Mouse (Mus musculus) kidney, postnatal 10 days (tissue): ENCODE results near the gene Asrgl1.
"Not testable (repeated sequence)": the region's sequence is repeated elsewhere in the genome, so short reads cannot be mapped to it uniquely, and the experiment has no call there.

Experiments
- DNase-seq: peaks from one replicate; pipeline ENCODE4 v3.0.0; 2021; ENCODE audit warnings: mixed read lengths

Gene Asrgl1

DNA sequence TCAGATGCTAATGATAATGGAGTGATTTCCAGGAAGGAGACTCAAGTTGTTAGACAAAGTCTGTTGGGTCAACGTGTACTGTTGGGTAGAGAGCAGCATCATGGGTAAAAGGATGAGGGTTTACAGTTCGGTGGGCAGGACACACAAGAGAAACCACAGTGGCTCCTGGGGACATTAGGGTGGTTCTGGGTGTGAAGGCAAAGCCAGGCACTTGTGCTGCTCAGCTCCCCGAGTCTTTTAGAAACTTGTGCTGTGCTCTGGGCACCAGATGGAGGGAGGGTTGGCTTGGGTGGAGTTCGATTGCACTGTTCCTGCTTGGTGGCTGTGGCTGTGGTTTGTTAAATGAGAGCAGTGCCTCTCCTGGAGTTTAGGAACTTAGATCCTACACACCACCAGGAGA, 31.4 kb downstream of the Asrgl1 start:
- no peak for DNase-seq

DNA sequence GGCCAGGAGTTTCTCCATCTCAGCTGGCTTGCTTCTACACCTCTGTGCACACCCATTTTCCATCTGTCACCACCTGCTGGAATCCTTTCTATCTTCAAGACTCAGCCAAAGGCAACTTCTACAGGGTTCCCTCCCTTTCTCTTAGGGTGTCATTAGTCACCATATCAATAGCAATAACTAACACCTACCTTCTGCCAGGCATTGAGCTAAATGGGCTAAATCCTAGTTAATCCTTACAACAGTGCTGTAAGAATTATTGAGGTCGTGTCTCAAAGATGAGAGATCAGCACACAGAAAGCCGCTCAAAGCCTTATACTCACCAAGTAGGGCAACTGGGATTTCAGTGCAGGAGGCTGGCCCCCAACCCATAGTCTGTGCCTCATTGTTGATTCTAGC, 34.4 kb downstream of the Asrgl1 start:
- DNase-seq: no peak

DNA sequence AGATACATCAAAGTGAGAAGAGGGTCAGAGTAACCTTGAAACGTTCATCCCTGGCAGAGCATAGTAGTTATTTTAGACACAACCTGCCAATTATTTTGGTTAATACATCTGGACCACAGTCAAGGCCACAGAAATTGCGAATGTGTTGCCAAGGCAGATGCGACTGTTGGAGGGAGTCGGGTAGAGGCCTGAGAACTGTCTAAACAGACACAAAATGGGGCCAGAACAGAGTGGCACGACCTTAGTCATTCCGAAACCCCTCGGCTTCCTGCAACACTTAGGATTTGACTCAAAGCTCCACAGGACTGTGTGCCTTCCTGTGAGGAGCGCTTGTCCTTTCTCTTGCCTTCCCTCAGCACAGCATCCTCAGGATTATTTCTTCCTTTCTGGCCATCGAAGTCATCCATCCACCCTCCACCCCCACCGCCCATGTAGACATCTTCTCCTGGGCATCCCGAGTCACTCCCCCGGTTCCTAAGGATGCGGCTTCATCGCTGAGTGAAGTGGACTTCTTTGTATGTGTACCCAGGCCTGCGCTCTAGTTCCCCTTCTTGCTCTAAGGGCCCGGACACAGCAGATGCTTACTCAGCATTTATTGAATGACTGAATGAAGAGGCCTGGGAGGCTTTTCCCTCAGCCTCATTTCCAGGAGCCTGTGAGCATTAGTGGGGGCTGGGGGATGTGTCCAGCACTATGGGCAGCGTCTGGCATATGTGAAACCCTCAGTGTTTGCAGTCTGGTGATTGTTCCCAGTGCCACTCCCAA, 35.0 kb downstream of the Asrgl1 start:
- DNase-seq: no peak

DNA sequence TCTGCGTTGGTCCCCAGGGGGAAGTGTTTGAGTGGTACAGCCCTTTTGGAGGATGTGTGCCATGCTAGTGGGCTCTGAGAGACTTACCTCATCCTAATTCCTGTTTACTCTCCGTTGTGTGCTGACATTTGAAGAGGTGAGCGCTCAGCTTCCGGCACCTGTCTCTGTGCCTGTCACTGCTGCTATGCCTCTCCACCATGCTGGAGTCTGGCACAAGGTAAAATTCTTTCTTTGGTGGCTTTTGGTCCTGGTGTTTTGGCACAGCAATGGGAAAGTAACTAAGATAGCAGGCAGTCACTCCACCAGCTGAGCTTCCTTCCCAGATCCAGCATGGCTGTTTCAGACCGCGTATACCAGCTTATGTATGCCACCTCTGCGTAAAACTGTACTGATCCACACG, 35.7 kb downstream of the Asrgl1 start:
- DNase-seq: no peak

- DNase-seq: peak; percentile 35
These were observed 38.0 kb downstream of the Asrgl1 start for GRCm38 (mm10) chr19:9097441-9097840.

DNA sequence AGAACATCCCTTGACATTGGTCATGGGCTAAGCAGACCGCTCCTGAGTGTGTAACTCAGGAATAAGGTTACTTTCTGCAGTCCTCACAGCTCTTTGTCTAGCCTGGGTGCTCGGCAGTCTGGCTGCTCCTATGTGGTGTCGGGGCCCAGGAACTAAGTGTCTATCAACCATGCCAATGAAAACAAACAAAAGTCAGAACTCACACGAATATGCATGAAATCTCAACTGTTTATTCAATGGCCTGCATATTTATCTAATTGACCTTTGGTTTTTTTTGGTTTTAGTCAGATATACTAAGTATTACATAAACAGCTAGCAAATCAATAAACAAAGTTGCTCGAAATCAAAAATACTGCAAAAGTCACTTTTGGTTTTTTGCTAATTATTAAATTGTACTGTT, 40.3 kb downstream of the Asrgl1 start:
- DNase-seq: no peak

- DNase-seq: no peak
These were observed 44.7 kb downstream of the Asrgl1 start for GRCm38 (mm10) chr19:9090709-9091108.

DNA sequence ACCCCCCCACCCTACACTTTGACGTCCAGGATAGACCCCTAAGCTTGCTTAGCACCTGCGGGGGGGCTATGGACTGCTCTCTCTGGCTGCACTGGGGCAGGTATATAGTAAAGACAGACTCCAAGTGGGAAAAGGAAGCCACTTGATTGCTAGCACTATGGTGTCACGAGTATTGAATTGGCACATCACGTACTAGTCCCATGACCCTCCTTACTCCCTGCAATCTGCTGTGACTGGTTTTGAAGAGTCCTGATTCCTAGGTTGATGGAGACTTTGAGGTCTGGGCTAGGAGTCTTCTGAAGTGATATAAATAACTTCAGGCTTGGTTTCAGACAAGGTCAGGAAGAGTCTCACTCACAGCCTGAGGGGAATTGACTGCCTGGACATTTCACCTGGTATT, 45.2 kb downstream of the Asrgl1 start:
- no peak for DNase-seq

GRCm38 (mm10) chr19:9087821-9088220, 47.6 kb downstream of the Asrgl1 start, which contains the start of gene Scgb1a1:
Gene Scgb1a1 (minus strand): TSS chr19:9087958.
- no peak for DNase-seq

GRCm38 (mm10) chr19:9083892-9084291, 51.5 kb downstream of the Asrgl1 start:
- DNase-seq: not testable (repeated sequence)

DNA sequence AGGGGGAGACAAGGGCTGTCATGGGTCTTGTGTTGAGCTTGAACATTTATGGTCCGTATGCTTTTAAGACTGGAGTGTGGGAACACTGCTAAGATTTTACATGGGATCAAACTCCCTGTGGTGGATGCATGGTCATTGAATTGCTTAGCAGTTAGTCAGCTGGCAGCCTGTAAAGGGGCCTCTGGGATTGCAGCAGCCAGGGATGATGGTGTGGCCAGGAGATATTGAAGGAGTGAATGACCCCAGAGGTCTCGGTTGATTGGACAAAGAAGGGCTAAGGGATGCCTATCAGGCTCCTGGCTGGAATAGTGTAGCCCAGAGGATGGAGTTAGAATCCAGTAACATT, 52.5 kb downstream of the Asrgl1 start:
- DNase-seq: no peak

- peak; percentile 93 for DNase-seq
These were observed 53.0 kb downstream of the Asrgl1 start for GRCm38 (mm10) chr19:9082191-9083009.

- no peak for DNase-seq
These were observed 53.9 kb downstream of the Asrgl1 start for GRCm38 (mm10) chr19:9081311-9082190.

DNA sequence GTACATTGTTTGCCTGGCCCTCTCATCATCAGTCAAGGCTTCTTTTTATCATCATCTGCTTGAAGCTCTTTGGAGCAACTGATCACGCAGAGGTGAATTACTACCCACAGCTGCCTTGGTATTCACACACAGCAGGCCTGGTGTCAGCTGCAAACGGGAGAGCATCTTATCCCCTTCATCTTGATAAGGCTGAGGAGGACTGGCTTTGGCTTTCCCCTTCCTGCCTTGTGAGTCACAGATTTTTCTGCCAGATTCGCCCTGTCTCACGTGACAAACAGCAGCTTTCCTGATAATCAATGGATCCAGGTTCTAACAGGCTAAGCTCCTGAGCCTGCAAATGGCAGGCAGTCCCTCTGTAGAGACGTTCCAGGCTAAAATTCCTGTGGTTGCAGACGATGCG, 55.5 kb downstream of the Asrgl1 start:
- no peak for DNase-seq

DNA sequence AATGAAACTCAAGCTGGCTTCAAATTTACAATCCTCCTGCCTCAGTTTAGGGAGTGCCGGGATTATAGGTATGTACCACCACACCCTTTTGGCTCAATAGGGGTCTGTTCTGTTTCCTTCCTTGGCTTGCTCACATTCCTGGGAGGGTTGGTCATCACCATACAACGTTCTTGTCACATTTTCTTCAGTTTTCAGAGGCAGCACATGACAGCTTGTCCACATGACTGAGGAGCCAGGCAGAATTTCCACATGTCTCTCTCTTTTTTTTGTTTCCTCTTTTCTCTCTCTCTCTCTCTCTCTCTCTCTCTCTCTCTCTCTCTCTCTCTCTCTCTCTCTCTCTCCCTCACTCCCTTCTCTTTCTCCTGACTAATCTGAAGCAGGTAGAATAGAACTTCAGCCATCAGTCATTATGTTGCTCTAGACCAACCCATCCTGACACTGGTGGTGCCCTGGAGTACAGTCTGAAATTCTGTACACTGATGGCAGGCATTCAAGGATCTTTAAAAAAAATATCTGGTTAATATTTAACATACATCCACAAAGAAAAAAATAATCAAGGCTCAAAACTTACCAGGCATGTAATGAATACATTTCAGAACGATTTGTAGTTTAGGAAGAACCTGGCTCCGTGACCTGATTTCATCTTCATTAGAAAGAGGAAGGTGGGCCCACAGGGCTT, 58.3 kb downstream of the Asrgl1 start:
- DNase-seq: no peak

DNA sequence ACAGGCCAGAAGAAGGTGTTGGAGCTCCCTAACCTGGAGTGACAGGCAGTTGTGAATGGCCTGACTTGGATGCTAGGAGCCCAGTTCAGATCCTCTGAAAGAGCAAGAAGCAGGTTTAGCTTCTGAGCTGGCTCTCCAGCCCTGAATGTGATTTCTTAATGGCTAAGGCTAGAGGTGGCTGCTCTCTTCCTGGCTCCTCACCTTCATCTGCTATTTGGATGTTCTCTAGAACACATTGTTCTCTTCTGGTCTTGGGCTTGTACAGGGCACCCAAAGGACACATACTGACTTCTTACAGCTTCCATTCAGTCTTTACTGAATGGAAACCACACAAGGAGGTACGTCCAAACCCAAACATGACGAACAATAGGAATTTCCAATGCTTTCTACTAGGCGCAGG, 59.4 kb downstream of the Asrgl1 start:
- no peak for DNase-seq

DNA sequence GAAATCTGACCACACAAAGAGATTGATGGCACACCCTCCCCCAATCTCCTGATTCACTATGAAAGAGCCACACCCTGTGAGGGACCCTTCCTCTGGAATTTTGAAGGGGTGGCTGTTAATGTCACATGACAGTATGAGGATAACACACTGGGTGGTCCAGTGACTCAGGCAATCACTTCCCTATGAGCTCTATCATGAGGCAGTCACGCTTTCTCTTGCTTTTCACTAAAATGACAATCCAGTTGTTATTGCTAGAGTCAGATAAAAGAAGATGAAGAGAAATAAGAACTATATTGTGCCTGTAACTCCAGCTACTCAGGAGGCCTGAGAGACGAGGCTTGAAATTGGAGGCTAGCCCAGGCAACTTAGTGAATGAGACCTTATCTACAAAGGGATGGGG, 59.9 kb downstream of the Asrgl1 start:
- DNase-seq: no peak

GRCm38 (mm10) chr19:9074424-9074823, 61.0 kb downstream of the Asrgl1 start:
- DNase-seq: no peak

DNA sequence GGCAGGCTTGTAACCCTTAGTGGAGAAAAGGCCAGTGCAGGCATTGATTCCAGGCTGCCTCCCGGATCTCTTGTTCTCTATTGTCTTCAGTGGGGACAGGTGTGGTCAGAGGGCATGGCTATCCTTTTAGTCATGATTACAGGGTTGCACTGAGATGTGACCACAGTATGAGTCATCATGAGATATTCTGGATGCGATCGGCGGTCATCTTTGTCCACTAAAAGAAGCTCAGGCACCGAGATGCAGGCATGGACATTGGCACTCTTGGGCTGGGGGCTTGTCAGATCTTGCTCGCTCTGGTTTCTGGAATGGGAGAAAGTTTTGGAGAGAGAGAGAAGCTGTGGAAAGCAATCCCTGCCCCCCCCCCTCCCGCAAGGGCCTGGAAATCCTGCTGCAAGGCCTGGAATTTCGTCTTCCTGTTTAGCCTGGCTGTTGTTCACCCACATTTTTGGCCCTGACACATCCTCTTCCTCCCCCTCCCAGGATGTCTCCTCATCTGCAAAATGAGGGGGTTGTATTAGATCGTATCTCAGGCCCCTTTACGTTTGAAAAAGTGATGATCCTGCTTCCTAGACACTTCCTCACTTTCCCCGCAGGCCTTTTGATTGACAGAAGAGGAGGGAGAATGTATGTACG, 61.5 kb downstream of the Asrgl1 start:
- peak; percentile 36 for DNase-seq

GRCm38 (mm10) chr19:9072157-9072530, 63.3 kb downstream of the Asrgl1 start:
- no peak for DNase-seq

- DNase-seq: peak; percentile 79
These were observed 63.8 kb downstream of the Asrgl1 start for GRCm38 (mm10) chr19:9071456-9072156.

GRCm38 (mm10) chr19:9070316-9070715, 65.1 kb downstream of the Asrgl1 start:
- no peak for DNase-seq
